Mouse (Mus musculus) layer of hippocampus, adult 8-10 months (tissue): Measurements from ENCODE around the gene Pdcd10. TPM values are rescaled to one million over a fixed set of nuclear protein-coding genes. Genes with fewer than 3 reads are reported as not detected.

ENCODE experiments used
- DNase-seq, 2 experiments: peaks; one replicate each; pipeline ENCODE4 v3.0.0; 2022; ENCODE audit warnings: low spot score in 2 of 2
- total RNA-seq, 4 experiments: library from RNA; stranded (reverse); gene quantifications; 2 replicates each; pipeline ENCODE4 v1.2.4; 2022

Pdcd10 gene
- total RNA-seq, 4 experiments from 2014 or later: 59.7 to 67.4 (median 63.0) TPM

- no peak for DNase-seq
Observed at GRCm38 (mm10) chr3:75474657-75475056, 82.0 kb downstream of the Pdcd10 start.

GRCm38 (mm10) chr3:75468154-75468553 lies 88.5 kb downstream of the Pdcd10 start:
- no peak for DNase-seq

Other genes with a start within 250 kb of the Pdcd10 start
- gene Wdr49, start 74.7 kb downstream of the Pdcd10 start, total RNA-seq: 1 to 10 TPM; 1.0 to 1.8 (median 1.1) TPM
- 100 to 1,000 TPM; 187 to 266 (median 218) TPM for gene Serpini1, start 691 bp upstream of the Pdcd10 start, total RNA-seq
- gene Gm29133, start 191.3 kb upstream of the Pdcd10 start, total RNA-seq: not detected